Comparison of ENCODE assay signal across 27 mouse cellular contexts in genomic region chr2:4144424-4144823, GRCm38 (mm10).
"Had no signal": no experiment of that assay in that cellular context is flagged by ENCODE, and none has a peak within 500 bp of the region (broad histone marks: within the 10 kb centered on the region; RNA-seq: fewer than 3 reads in every experiment).

No protein-coding gene starts in this region.

- H3K4me2 ChIP-seq: embryonic facial prominence, embryonic 12.5 days; embryonic facial prominence, embryonic 13.5 days; embryonic facial prominence, embryonic 15.5 days; forebrain, embryonic 12.5 days; forebrain, embryonic 13.5 days; forebrain, embryonic 15.5 days; heart, embryonic 11.5 days had no signal

- H3K4me3 ChIP-seq: embryonic facial prominence, embryonic 12.5 days; embryonic facial prominence, embryonic 13.5 days; embryonic facial prominence, embryonic 15.5 days; erythroblast, embryonic 14.5 days; forebrain, embryonic 10.5 days; forebrain, embryonic 12.5 days; forebrain, embryonic 13.5 days; forebrain, embryonic 15.5 days; gastrocnemius, adult 2 months; heart, adult 2 months; heart, embryonic 10.5 days had no signal

- H3K9ac ChIP-seq: embryonic facial prominence, embryonic 12.5 days; embryonic facial prominence, embryonic 13.5 days; embryonic facial prominence, embryonic 15.5 days; forebrain, embryonic 12.5 days; forebrain, embryonic 13.5 days; forebrain, embryonic 15.5 days; forebrain, postnatal 0 days had no signal

- ATAC-seq: forebrain, embryonic 13.5 days; forebrain, embryonic 15.5 days; forebrain, embryonic 16.5 days; forebrain, postnatal 0 days had no signal

- H3K27me3 ChIP-seq: embryonic facial prominence, embryonic 12.5 days; embryonic facial prominence, embryonic 13.5 days; embryonic facial prominence, embryonic 15.5 days; forebrain, embryonic 13.5 days; forebrain, embryonic 15.5 days had no signal

- H3K27ac ChIP-seq: embryonic facial prominence, embryonic 12.5 days; embryonic facial prominence, embryonic 13.5 days; embryonic facial prominence, embryonic 15.5 days; forebrain, embryonic 10.5 days; forebrain, embryonic 12.5 days; forebrain, embryonic 13.5 days; forebrain, embryonic 15.5 days; gastrocnemius, adult 2 months; heart, adult 2 months; heart, embryonic 10.5 days had no signal

- DNase-seq: cerebellum, adult 2 months; cerebellum, adult 8-10 months; cerebellum, adult 9-10 months; cerebellum, adult 9-11 months; cerebellum, postnatal 14 days; cerebellum, postnatal 25 days; cerebellum, postnatal 36 days; embryo, embryonic 11 days; forebrain, postnatal 0 days; gastrocnemius, adult 2 months; gastrocnemius, postnatal 10 days; gastrocnemius, postnatal 14 days; gastrocnemius, postnatal 25 days; gastrocnemius, postnatal 36 days; heart, adult 18-20 months; heart, adult 2 months had no signal

- H3K9me3 ChIP-seq: embryonic facial prominence, embryonic 12.5 days; embryonic facial prominence, embryonic 13.5 days; embryonic facial prominence, embryonic 15.5 days; forebrain, embryonic 10.5 days; forebrain, embryonic 12.5 days; forebrain, embryonic 13.5 days; forebrain, embryonic 15.5 days; heart, embryonic 10.5 days had no signal

- H3K4me1 ChIP-seq: forebrain, embryonic 15.5 days had no signal

- H3K36me3 ChIP-seq: embryonic facial prominence, embryonic 12.5 days; embryonic facial prominence, embryonic 13.5 days; embryonic facial prominence, embryonic 15.5 days; forebrain, embryonic 10.5 days; forebrain, embryonic 12.5 days; forebrain, embryonic 15.5 days; heart, embryonic 10.5 days had no signal
